Mouse (Mus musculus): ENCODE results near the gene Tmem223. TPM values are rescaled to one million over a fixed set of nuclear protein-coding genes. Genes with fewer than 3 reads are reported as not detected.

The Tmem223 gene
- polyA plus RNA-seq, 1 experiment from 2014 or later = 166 TPM

DNA sequence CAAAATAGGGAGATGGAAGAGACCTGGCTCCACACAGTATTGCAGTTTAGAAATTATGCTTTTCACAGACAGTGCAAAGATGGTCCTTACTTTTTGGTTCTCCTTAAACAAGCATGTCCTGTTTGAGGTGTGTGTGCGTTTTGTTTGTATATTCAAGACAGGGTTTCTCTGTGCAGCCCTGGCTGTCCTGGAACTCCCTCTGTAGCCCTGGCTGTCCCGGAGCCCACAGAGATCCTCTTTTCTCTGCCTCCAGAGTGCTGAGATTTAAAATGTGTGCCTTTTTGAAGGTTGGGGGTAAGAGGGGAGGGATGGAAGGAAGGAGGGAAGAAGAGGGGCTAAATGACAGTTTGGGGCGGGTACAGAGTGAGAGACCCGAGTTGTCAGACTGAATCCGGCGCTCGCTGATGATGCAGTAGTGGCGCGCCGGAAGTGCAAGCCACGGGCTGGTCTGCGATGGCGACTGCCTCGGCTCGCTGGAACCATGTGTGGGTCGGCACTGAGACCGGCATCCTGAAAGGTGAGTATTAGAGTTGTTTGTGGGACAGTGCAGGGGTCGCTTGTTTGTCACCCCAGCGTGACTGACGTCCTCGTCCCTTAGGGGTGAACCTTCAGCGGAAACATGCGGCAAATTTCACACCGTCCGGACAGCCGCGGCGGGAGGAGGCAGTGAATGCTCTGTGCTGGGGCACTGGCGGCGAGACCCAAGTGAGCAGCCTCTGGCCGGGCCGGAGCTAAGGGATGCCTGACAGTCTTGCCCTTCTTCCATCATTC is 35.2 kb upstream of the Tmem223 start, which contains the start of gene Wdr74:
Gene Wdr74, plus strand, starts transcription at position 439 of the 771 bp plus-strand sequence.
- peak within 1 kb of the TSS; percentile 78 for H3K9ac ChIP-seq
- ATAC-seq (ENCODE audit: insufficient read depth) = peak; percentile 95
- H3K27ac ChIP-seq (ENCODE audit: low read depth) = peak within 1 kb of the TSS; percentile 39
- TF ChIP-seq CTCF (IDR thresholded peaks at IDR 0.05; ENCODE audit: low read depth) = no peak
- H3K4me2 ChIP-seq = peak within 1 kb of the TSS; percentile 61
- H3K4me3 ChIP-seq (ENCODE audit: low read depth, low read length) = peak within 1 kb of the TSS; percentile 77
- DNase-seq = peak; percentile 98
- under 1% methylated on average over 32 of the region's 32 CpGs for WGBS
- no peaks in the 10 kb centered on the region for H3K27me3 ChIP-seq (ENCODE audit: insufficient read depth, low read length)
- H3K4me1 ChIP-seq (ENCODE audit: insufficient read depth) = no peaks in the 10 kb centered on the region
- no peaks in the 10 kb centered on the region for H3K9me3 ChIP-seq (ENCODE audit: low read depth, low read length)
- peaks cover 31% of the 10 kb centered on the region for H3K36me3 ChIP-seq (ENCODE audit: insufficient read depth)

DNA sequence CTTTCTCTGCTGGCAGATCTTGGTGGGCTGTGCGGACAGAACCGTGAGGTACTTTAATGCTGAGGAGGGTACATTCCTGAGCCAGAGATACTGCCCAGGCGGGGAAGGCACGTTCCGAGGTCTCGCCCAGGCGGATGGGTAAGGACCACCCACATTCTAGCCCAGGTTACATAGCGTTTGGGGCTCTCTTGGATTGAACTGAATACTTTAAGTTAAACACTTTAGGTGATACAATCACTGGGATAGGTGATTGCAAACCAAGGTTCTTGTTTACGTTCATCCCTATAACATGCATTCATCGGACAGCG is 34.7 kb upstream of the Tmem223 start:
- no peak for TF ChIP-seq CTCF (IDR thresholded peaks at IDR 0.05; ENCODE audit: low read depth)
- no peaks in the 10 kb centered on the region for H3K27me3 ChIP-seq (ENCODE audit: insufficient read depth, low read length)
- peak overlapping the region; percentile 61 for H3K4me2 ChIP-seq
- H3K27ac ChIP-seq (ENCODE audit: low read depth) = peak overlapping the region; percentile 39; the same call in 1 of the 2 replicates
- DNase-seq (no peak), ATAC-seq (ENCODE audit: insufficient read depth) (peak; percentile 25; the same call in 1 of the 2 replicates)
- H3K36me3 ChIP-seq (ENCODE audit: insufficient read depth) = peaks cover 31% of the 10 kb centered on the region
- 2% methylated on average over 11 of the region's 11 CpGs for WGBS
- H3K4me1 ChIP-seq (ENCODE audit: insufficient read depth) = no peaks in the 10 kb centered on the region
- peak overlapping the region; percentile 77 for H3K4me3 ChIP-seq (ENCODE audit: low read depth, low read length)
- H3K9ac ChIP-seq = peak overlapping the region; percentile 78
- no peaks in the 10 kb centered on the region for H3K9me3 ChIP-seq (ENCODE audit: low read depth, low read length)

DNA sequence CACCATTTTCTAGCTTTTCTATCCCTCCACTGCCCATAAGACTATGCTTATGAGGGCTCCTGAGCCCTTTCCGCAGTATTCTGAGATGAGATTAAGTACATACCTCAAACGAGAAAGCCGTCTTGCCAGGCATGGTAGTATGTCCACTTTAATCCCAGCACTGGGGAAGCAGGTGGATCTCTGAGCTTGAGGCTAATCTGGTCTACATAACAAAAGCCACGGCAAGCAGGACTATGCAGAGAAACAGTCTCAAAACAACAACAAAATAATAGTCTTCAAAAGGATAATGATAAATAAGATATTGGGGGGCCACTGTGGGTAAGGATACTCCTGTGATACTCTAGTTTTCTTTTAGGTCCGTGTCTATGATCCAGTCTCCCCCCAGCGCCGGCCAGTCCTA is 31.9 kb upstream of the Tmem223 start:
- ATAC-seq (ENCODE audit: insufficient read depth) (no peak), DNase-seq (no peak)
- Histone ChIP-seq H3K27me3 (ENCODE audit: insufficient read depth, low read length) (no peaks in the 10 kb centered on the region), H3K4me2 (no peak overlapping the region), H3K27ac (ENCODE audit: low read depth) (no peak overlapping the region), H3K9ac (no peak overlapping the region), H3K4me3 (ENCODE audit: low read depth, low read length) (no peak overlapping the region), H3K9me3 (ENCODE audit: low read depth, low read length) (no peaks in the 10 kb centered on the region), H3K4me1 (ENCODE audit: insufficient read depth) (peaks cover 4% of the 10 kb centered on the region; the same call in 1 of the 2 replicates), H3K36me3 (ENCODE audit: insufficient read depth) (peaks cover 44% of the 10 kb centered on the region)
- no peak for TF ChIP-seq CTCF (IDR thresholded peaks at IDR 0.05; ENCODE audit: low read depth)
- 88% methylated on average over 7 of the region's 7 CpGs for WGBS

DNA sequence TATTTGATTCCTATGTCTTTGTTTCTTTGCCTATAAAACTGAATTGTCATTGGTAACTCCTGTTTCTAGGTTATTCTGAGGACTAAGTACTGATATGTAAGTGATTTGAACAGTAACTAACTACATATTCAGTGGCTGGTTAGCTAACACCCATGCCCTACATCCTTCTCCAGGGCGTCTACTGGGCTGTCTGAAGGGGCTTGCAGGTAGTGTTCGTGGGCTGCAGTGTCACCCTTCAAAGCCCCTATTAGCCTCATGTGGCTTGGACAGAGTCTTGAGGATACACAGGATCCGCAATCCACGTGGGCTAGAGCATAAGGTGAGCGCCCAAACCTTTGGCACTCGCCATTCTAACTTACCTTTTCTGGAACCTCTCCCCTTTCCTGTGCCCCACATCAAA is 31.1 kb upstream of the Tmem223 start:
- Histone ChIP-seq H3K36me3 (ENCODE audit: insufficient read depth) (peaks cover 52% of the 10 kb centered on the region), H3K4me1 (ENCODE audit: insufficient read depth) (peaks cover 4% of the 10 kb centered on the region; the same call in 1 of the 2 replicates), H3K27ac (ENCODE audit: low read depth) (no peak overlapping the region), H3K4me2 (no peak overlapping the region), H3K9me3 (ENCODE audit: low read depth, low read length) (no peaks in the 10 kb centered on the region), H3K4me3 (ENCODE audit: low read depth, low read length) (no peak overlapping the region), H3K9ac (no peak overlapping the region), H3K27me3 (ENCODE audit: insufficient read depth, low read length) (no peaks in the 10 kb centered on the region)
- no peak for TF ChIP-seq CTCF (IDR thresholded peaks at IDR 0.05; ENCODE audit: low read depth)
- 89% methylated on average over 6 of the region's 6 CpGs for WGBS
- no peak for ATAC-seq (ENCODE audit: insufficient read depth)
- no peak for DNase-seq

DNA sequence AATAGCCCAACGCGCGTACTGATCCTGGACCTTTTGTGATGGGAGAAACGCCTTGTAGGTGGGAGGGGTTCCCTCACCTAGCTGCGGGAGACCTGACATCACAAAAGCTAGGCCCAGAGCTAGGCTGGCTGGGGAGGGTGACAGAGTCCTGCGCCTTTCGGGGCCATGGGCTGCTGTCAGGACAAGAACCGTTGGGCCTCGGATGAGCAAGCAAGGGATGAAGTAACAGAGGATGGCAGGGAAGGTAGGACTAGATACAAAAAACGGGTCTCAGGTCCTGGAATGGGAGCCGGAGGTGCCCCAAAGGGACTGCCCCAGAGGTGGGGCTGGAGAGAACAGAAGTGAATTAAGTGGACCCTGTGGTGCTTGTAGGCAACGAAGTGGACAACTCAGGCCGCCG is 30.2 kb upstream of the Tmem223 start, which contains the start of gene 1700092M07Rik:
Gene 1700092M07Rik, plus strand, starts transcription at position 116 of the 400 bp plus-strand sequence.
- Histone ChIP-seq H3K4me3 (ENCODE audit: low read depth, low read length) (peak within 1 kb of the TSS; percentile 97), H3K27ac (ENCODE audit: low read depth) (peak within 1 kb of the TSS; percentile 97), H3K4me2 (peak within 1 kb of the TSS; percentile 77), H3K9me3 (ENCODE audit: low read depth, low read length) (no peaks in the 10 kb centered on the region), H3K27me3 (ENCODE audit: insufficient read depth, low read length) (no peaks in the 10 kb centered on the region), H3K4me1 (ENCODE audit: insufficient read depth) (peaks cover 4% of the 10 kb centered on the region; the same call in 1 of the 2 replicates), H3K9ac (peak within 1 kb of the TSS; percentile 95), H3K36me3 (ENCODE audit: insufficient read depth) (peaks cover 61% of the 10 kb centered on the region)
- WGBS = 66% methylated on average over 14 of the region's 14 CpGs
- ATAC-seq (ENCODE audit: insufficient read depth) (no peak), DNase-seq (no peak)
- no peak for TF ChIP-seq CTCF (IDR thresholded peaks at IDR 0.05; ENCODE audit: low read depth)

DNA sequence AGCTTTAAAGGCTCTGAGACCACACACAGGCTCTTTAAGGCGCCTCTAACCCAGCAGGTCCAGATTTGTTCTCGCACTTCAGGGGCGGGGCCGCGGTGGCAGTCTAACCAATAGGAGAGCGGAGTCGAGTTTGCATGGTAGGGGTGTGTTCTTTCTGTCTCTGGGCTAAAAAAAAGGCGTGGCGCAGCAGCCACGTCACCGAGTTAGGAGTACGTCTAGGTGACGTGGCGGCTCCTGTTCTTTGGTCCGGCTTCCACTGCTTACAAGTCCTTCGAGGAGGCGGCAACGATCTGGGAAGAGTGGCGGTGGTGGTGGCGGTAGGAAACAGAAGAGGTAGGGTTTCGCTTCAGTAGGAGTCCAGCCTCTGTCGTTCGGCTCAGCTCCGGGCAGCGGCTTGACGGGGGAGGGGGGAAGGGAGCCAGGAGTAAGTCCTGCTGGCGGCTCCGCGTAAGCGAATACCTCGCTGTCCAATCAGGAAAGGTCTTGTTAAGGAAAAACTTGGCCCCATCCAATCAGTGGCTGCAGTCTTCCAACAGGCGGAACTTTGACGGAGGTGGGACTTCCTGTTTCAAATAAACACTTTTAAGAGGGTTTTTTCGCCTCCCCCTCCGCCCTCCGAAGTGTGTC is 29.4 kb upstream of the Tmem223 start, which contains the start of gene Stx5a:
Gene Stx5a, plus strand, starts transcription at position 171 of the 627 bp plus-strand sequence.
- peak; percentile 25; the same call in 1 of the 2 replicates for TF ChIP-seq CTCF (IDR thresholded peaks at IDR 0.05; ENCODE audit: low read depth)
- H3K9ac ChIP-seq = peak within 1 kb of the TSS; percentile 95
- peaks cover 69% of the 10 kb centered on the region for H3K36me3 ChIP-seq (ENCODE audit: insufficient read depth)
- WGBS = under 1% methylated on average over 36 of the region's 36 CpGs
- H3K9me3 ChIP-seq (ENCODE audit: low read depth, low read length) = no peaks in the 10 kb centered on the region
- peak within 1 kb of the TSS; percentile 77 for H3K4me2 ChIP-seq
- ATAC-seq (ENCODE audit: insufficient read depth) = peak; percentile 97
- DNase-seq = peak; percentile 99
- peaks cover 4% of the 10 kb centered on the region; the same call in 1 of the 2 replicates for H3K4me1 ChIP-seq (ENCODE audit: insufficient read depth)
- peak within 1 kb of the TSS; percentile 97 for H3K4me3 ChIP-seq (ENCODE audit: low read depth, low read length)
- H3K27ac ChIP-seq (ENCODE audit: low read depth) = peak within 1 kb of the TSS; percentile 97
- no peaks in the 10 kb centered on the region for H3K27me3 ChIP-seq (ENCODE audit: insufficient read depth, low read length)

DNA sequence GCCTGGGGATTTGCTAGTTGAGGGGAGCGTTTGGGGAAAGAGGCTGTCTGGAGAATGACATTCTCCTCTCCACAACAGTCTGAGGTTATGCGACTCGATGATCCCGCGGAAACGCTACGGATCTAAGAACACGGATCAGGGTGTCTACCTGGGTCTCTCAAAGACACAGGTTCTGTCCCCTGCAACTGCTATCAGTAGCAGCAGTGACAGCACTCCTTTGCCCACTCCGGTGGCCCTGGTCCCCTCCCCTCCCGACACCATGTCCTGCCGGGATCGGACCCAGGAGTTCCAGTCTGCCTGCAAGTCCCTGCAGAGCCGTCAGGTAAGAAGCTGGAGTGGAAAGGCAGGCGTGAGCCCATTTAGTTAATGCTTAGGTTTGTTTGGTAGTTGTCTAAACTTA is 28.6 kb upstream of the Tmem223 start:
- Histone ChIP-seq H3K27ac (ENCODE audit: low read depth) (peak overlapping the region; percentile 97), H3K4me1 (ENCODE audit: insufficient read depth) (peaks cover 4% of the 10 kb centered on the region; the same call in 1 of the 2 replicates), H3K4me3 (ENCODE audit: low read depth, low read length) (peak overlapping the region; percentile 97), H3K27me3 (ENCODE audit: insufficient read depth, low read length) (no peaks in the 10 kb centered on the region), H3K9me3 (ENCODE audit: low read depth, low read length) (no peaks in the 10 kb centered on the region), H3K36me3 (ENCODE audit: insufficient read depth) (peaks cover 77% of the 10 kb centered on the region), H3K9ac (peak overlapping the region; percentile 95), H3K4me2 (peak overlapping the region; percentile 77)
- ATAC-seq (ENCODE audit: insufficient read depth) (no peak), DNase-seq (no peak)
- TF ChIP-seq CTCF (IDR thresholded peaks at IDR 0.05; ENCODE audit: low read depth) = no peak
- 11% methylated on average over 14 of the region's 14 CpGs for WGBS

Data from lung, embryonic 14.5 days (tissue).